Mouse (Mus musculus) hindbrain, postnatal 0 days (tissue): ENCODE measurements around the gene Cabp4. TPM values are rescaled to one million over a fixed set of nuclear protein-coding genes. Genes with fewer than 3 reads are reported as not detected.

Experiments
- ATAC-seq: fragments of 200-750 bp; cut with Nextera tagmentation; 2 replicates; pipeline ENCODE4 v1.8.0; 2017; ENCODE audit warnings: mild to moderate bottlenecking, moderate TSS enrichment, moderate library complexity
- DNase-seq: peaks from one replicate; pipeline ENCODE4 v3.0.0-alpha.2; 2015; ENCODE audit warnings: low spot score
- H3K27ac ChIP-seq: fragments of 300-500 bp; sonication (generic); 2 replicates; pipeline ENCODE4 v1.5.1; 2014; ENCODE audit warnings: mild to moderate bottlenecking
- H3K27me3 ChIP-seq: fragments of 300-500 bp; sonication (generic); 2 replicates; pipeline ENCODE4 v1.6.1; 2014; ENCODE audit warnings: low read length, mixed read lengths; ENCODE audit not compliant: insufficient read depth
- H3K36me3 ChIP-seq: fragments of 300-500 bp; sonication (generic); 2 replicates; pipeline ENCODE4 v1.6.1; 2014; ENCODE audit warnings: low read length, mixed read lengths; ENCODE audit not compliant: insufficient read depth
- H3K4me1 ChIP-seq: fragments of 300-500 bp; sonication (generic); 2 replicates; pipeline ENCODE4 v1.6.1; 2014; ENCODE audit warnings: antibody characterized with exemption, low read length, mixed read lengths; ENCODE audit not compliant: insufficient read depth
- H3K4me2 ChIP-seq: fragments of 300-500 bp; sonication (generic); 2 replicates; pipeline ENCODE4 v1.6.1; 2014; ENCODE audit warnings: low read depth, mild to moderate bottlenecking, low read length, moderate library complexity, mixed read lengths
- H3K4me3 ChIP-seq: fragments of 300-500 bp; sonication (generic); 2 replicates; pipeline ENCODE4 v1.5.1; 2014; ENCODE audit warnings: low read length
- H3K9ac ChIP-seq: fragments of 300-500 bp; sonication (generic); replicated peaks from 2 replicates; pipeline ENCODE4 v1.6.1; 2014; ENCODE audit warnings: mild to moderate bottlenecking, low read length, moderate library complexity, mixed read lengths
- H3K9me3 ChIP-seq: fragments of 300-500 bp; sonication (generic); 2 replicates; pipeline ENCODE4 v1.6.1; 2016; ENCODE audit warnings: low read length, mixed read lengths
- CTCF ChIP-seq: IDR thresholded peaks from 2 replicates; pipeline ENCODE4 v1.5.1; 2016; ENCODE audit warnings: antibody characterized with exemption, control low read depth, low read depth
- WGBS: fragments of 180-500 bp; shearing (Covaris S2); extraction: QIAGEN DNeasy Blood & Tissue Kit; methylation state at CpG from one replicate; pipeline ENCODE4 v1.1.7; 2014; 5-methylcytosine and 5-hydroxymethylcytosine counted together
- polyA plus RNA-seq: library from polyadenylated mRNA; unstranded; fragments of >200 nt; fragmentation: Nextera tagmentation; extraction: Ambion mirVana; gene quantifications from 2 replicates; pipeline ENCODE4 v1.2.1, GENCODE M21; 2015
- total RNA-seq: library from RNA; depleted of rRNA; stranded (reverse); fragments of >200 nt; gene quantifications from 2 replicates; pipeline ENCODE4 v1.2.3, GENCODE M21; 2014

The Cabp4 gene
- total and polyA plus RNA-seq, 2 experiments from 2014 or later: 0.51 TPM; not detected in 1

- Histone ChIP-seq H3K4me1 (peaks cover 8% of the 10 kb centered on the region), H3K9ac (no peak overlapping the region), H3K4me3 (no peak overlapping the region), H3K4me2 (no peak overlapping the region), H3K27me3 (no peaks in the 10 kb centered on the region), H3K36me3 (peaks cover 14% of the 10 kb centered on the region; the same call in 1 of the 2 replicates), H3K9me3 (no peaks in the 10 kb centered on the region), H3K27ac (no peak overlapping the region)
- no peak for TF ChIP-seq CTCF
- DNase-seq (no peak), ATAC-seq (no peak)
- 97% methylated on average over 2 of the region's 2 CpGs for WGBS
Measured at GRCm38 (mm10) chr19:4118350-4118749, 25.5 kb downstream of the Cabp4 start.

GRCm38 (mm10) chr19:4117006-4117405 lies 26.8 kb downstream of the Cabp4 start:
- TF ChIP-seq CTCF: no peak
- no peak overlapping the region for H3K4me3 ChIP-seq
- H3K9ac ChIP-seq: no peak overlapping the region
- H3K4me2 ChIP-seq: no peak overlapping the region
- ATAC-seq (no peak), DNase-seq (no peak)
- WGBS: over 99% methylated on average over 7 of the region's 7 CpGs
- H3K9me3 ChIP-seq: no peaks in the 10 kb centered on the region
- peaks cover 26% of the 10 kb centered on the region; the same call in 1 of the 2 replicates for H3K36me3 ChIP-seq
- peaks cover 8% of the 10 kb centered on the region for H3K4me1 ChIP-seq
- H3K27ac ChIP-seq: no peak overlapping the region
- no peaks in the 10 kb centered on the region for H3K27me3 ChIP-seq

DNA sequence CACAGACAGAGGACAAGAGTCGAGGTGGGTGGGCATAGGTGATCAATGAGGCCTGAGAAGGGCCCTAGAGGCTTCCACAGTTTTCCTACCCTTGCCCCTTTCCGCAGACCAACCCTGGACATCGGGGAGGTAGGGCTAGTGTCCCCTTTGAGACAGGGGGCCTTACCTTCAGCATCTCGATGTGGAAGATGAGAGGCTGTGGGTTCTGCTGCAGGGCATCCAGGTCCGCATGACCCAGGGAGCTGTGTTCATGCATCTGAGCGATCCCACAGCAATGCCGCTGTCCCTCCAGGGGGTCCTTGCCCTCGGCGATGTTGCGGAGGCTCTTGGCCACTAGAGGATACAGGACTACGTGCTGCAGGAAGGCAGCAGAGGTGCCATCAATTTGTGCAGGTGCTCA lies 28.0 kb downstream of the Cabp4 start:
- no peaks in the 10 kb centered on the region for H3K27me3 ChIP-seq
- no peak overlapping the region for H3K9ac ChIP-seq
- no peak overlapping the region for H3K27ac ChIP-seq
- H3K4me2 ChIP-seq: no peak overlapping the region
- H3K4me3 ChIP-seq: no peak overlapping the region
- DNase-seq: no peak
- peaks cover 7% of the 10 kb centered on the region for H3K4me1 ChIP-seq
- ATAC-seq: no peak
- H3K9me3 ChIP-seq: no peaks in the 10 kb centered on the region
- H3K36me3 ChIP-seq: peaks cover 31% of the 10 kb centered on the region; the same call in 1 of the 2 replicates
- WGBS: 75% methylated on average over 11 of the region's 11 CpGs
- TF ChIP-seq CTCF: no peak

DNA sequence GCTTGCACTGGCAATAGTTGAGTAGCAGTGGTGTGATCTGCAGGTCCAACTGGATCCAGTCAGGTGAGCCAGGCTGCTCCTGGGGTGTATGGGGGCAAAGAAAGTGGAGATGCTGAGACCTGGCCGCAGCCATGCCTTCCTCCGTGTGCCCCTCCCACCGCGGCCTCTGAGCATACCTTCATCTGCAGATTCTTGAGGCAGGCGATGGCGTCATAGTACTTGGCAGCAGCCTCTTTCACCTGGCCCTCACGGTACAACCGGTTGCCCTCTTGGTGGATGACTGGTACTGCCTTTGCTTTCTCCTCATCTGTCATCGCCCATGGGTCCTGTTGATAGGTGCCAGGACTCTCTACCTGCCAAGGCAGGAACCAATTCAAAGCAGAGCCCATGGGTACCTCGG lies 28.7 kb downstream of the Cabp4 start:
- Histone ChIP-seq H3K27ac (no peak overlapping the region), H3K36me3 (peaks cover 31% of the 10 kb centered on the region; the same call in 1 of the 2 replicates), H3K9me3 (no peaks in the 10 kb centered on the region), H3K4me3 (no peak overlapping the region), H3K27me3 (no peaks in the 10 kb centered on the region), H3K4me2 (no peak overlapping the region), H3K4me1 (peaks cover under 1% of the 10 kb centered on the region; the same call in 1 of the 2 replicates), H3K9ac (no peak overlapping the region)
- no peak for TF ChIP-seq CTCF
- no peak for ATAC-seq
- no peak for DNase-seq
- 95% methylated on average over 10 of the region's 10 CpGs for WGBS

DNA sequence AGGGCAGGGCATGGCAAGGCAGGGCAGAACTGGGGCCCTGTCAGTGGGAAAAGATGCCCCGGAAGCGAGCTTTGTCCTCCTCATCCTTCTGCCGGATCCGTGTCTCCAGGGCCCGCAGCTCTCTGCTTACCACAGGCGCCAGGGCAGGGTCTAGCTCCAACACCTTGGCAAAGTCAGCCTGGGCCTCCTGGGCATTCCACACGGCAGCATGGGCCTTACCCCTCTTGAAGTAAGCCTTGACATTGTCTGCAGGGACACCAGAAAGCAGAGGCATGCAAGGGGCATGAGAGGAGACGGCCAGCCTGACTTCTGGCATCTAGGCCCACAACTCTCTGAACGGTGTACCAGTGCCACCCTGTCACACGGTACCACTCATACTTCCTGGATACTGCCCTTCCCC lies 29.3 kb downstream of the Cabp4 start:
- no peaks in the 10 kb centered on the region for H3K27me3 ChIP-seq
- H3K36me3 ChIP-seq: peaks cover 33% of the 10 kb centered on the region; the same call in 1 of the 2 replicates
- H3K9ac ChIP-seq: no peak overlapping the region
- TF ChIP-seq CTCF: no peak
- no peaks in the 10 kb centered on the region for H3K4me1 ChIP-seq
- no peaks in the 10 kb centered on the region for H3K9me3 ChIP-seq
- ATAC-seq (no peak), DNase-seq (no peak)
- H3K4me3 ChIP-seq: no peak overlapping the region
- H3K27ac ChIP-seq: no peak overlapping the region
- 86% methylated on average over 10 of the region's 10 CpGs for WGBS
- H3K4me2 ChIP-seq: no peak overlapping the region

DNA sequence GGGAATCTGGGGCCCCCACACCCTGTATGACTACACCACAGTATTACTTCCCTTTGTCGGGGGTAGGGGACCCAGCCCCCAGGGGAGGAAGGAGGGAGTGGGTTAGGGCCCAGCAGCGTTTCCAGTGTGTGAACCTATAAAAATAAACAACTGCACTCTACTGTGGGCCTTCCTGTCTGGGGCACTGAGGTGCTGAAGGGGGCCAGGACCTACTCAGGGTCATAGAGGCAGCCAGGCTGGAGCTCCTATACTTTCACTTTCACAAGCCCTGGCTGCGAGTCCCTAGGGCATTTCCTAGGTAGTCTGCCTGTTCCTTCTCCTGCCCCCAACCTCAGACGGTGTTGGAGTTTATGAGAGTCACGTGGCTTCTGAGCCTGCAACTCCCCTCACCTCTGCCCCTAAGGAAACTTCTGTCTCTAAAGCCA lies 30.0 kb downstream of the Cabp4 start:
- Histone ChIP-seq H3K36me3 (peaks cover 38% of the 10 kb centered on the region; the same call in 1 of the 2 replicates), H3K4me1 (no peaks in the 10 kb centered on the region), H3K9me3 (no peaks in the 10 kb centered on the region), H3K27ac (no peak overlapping the region), H3K9ac (no peak overlapping the region), H3K27me3 (no peaks in the 10 kb centered on the region), H3K4me3 (no peak overlapping the region), H3K4me2 (no peak overlapping the region)
- TF ChIP-seq CTCF: no peak
- 74% methylated on average over 5 of the region's 5 CpGs for WGBS
- DNase-seq: no peak
- 0 out of 2 replicates have a peak, but pooled peaks have one; percentile 4 for ATAC-seq

GRCm38 (mm10) chr19:4113186-4113805 lies 30.5 kb downstream of the Cabp4 start:
- H3K4me3 ChIP-seq: no peak overlapping the region
- peak; percentile 67 for DNase-seq
- H3K27me3 ChIP-seq: no peaks in the 10 kb centered on the region
- H3K27ac ChIP-seq: no peak overlapping the region
- no peak overlapping the region for H3K9ac ChIP-seq
- peaks cover 38% of the 10 kb centered on the region; the same call in 1 of the 2 replicates for H3K36me3 ChIP-seq
- ATAC-seq: peak; percentile 53
- no peaks in the 10 kb centered on the region for H3K9me3 ChIP-seq
- 60% methylated on average over 13 of the region's 13 CpGs for WGBS
- no peak for TF ChIP-seq CTCF
- no peaks in the 10 kb centered on the region for H3K4me1 ChIP-seq
- H3K4me2 ChIP-seq: no peak overlapping the region
